Mouse (Mus musculus) liver, embryonic 12.5 days (tissue): Measurements from ENCODE around the gene Krtap5-4. TPM values are rescaled to one million over a fixed set of nuclear protein-coding genes. Genes with fewer than 3 reads are reported as not detected.
"Not testable (repeated sequence)": the region's sequence is repeated elsewhere in the genome, so short reads cannot be mapped to it uniquely, and the experiment has no call there.

Experiments used
- ATAC-seq: fragments of 200-750 bp; cut with Nextera tagmentation; 2 replicates; pipeline ENCODE4 v1.8.0; 2017; ENCODE audit warnings: moderate number of reproducible peaks, mild to moderate bottlenecking, moderate library complexity
- H3K27ac ChIP-seq: fragments of 300-500 bp; sonication (generic); 2 replicates; pipeline ENCODE4 v1.5.1; 2016; ENCODE audit warnings: mild to moderate bottlenecking
- H3K27me3 ChIP-seq: fragments of 300-500 bp; sonication (generic); replicated peaks from 2 replicates; pipeline ENCODE4 v1.6.1; 2016; ENCODE audit warnings: mild to moderate bottlenecking, moderate library complexity
- H3K36me3 ChIP-seq: fragments of 300-500 bp; sonication (generic); 2 replicates; pipeline ENCODE4 v1.6.1; 2016; ENCODE audit warnings: mild to moderate bottlenecking, moderate library complexity
- H3K4me1 ChIP-seq: fragments of 300-500 bp; sonication (generic); 2 replicates; pipeline ENCODE4 v1.6.1; 2016
- H3K4me2 ChIP-seq: fragments of 300-500 bp; sonication (generic); 2 replicates; pipeline ENCODE4 v1.6.1; 2016; ENCODE audit warnings: mild to moderate bottlenecking, moderate library complexity
- H3K4me3 ChIP-seq: fragments of 300-500 bp; sonication (generic); 2 replicates; pipeline ENCODE4 v1.5.1; 2016; ENCODE audit warnings: mild to moderate bottlenecking, moderate library complexity
- H3K9ac ChIP-seq: fragments of 300-500 bp; sonication (generic); 2 replicates; pipeline ENCODE4 v1.6.1; 2016; ENCODE audit warnings: mild to moderate bottlenecking, moderate library complexity
- H3K9me3 ChIP-seq: fragments of 300-500 bp; sonication (generic); replicated peaks from 2 replicates; pipeline ENCODE4 v1.6.1; 2016; ENCODE audit warnings: mild to moderate bottlenecking, moderate library complexity
- WGBS: fragments of 180-500 bp; shearing (Covaris S2); methylation state at CpG from one replicate; pipeline ENCODE4 v1.1.7; 2016; ENCODE audit not compliant: insufficient replicate concordance; 5-methylcytosine and 5-hydroxymethylcytosine counted together
- polyA plus RNA-seq: library from polyadenylated mRNA; unstranded; fragments of >200 nt; fragmentation: Nextera tagmentation; extraction: Ambion mirVana; gene quantifications from 2 replicates; pipeline ENCODE4 v1.2.1, GENCODE M21; 2016

The Krtap5-4 gene
- polyA plus RNA-seq, 1 experiment from 2014 or later: not detected

DNA sequence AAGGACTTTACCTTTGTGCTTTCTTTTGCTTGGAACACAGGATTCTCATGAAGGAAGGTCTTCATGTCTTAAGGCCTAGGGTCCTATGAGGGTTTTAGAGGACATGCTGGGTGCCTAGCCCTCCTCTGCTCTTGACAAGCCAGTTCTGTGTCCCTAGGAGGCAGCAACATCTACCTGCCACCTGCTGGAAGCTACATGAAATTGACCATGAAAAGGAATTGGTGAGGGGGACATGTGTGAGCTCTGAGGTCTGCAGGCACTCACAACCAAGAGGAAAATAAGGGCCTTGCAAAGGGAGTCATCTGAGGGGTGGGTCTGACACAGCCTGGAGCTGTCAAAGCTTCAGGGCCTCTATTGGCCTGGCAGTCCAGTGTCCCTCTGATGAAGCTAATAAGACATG lies 7.9 kb upstream of the Krtap5-4 start:
- Histone ChIP-seq H3K9me3 (no peaks in the 10 kb centered on the region), H3K27ac (no peak overlapping the region), H3K4me1 (no peaks in the 10 kb centered on the region), H3K27me3 (peaks cover 12% of the 10 kb centered on the region; the same call in 1 of the 2 replicates), H3K9ac (no peak overlapping the region), H3K4me3 (no peak overlapping the region), H3K36me3 (no peaks in the 10 kb centered on the region), H3K4me2 (no peak overlapping the region)
- no peak for ATAC-seq

DNA sequence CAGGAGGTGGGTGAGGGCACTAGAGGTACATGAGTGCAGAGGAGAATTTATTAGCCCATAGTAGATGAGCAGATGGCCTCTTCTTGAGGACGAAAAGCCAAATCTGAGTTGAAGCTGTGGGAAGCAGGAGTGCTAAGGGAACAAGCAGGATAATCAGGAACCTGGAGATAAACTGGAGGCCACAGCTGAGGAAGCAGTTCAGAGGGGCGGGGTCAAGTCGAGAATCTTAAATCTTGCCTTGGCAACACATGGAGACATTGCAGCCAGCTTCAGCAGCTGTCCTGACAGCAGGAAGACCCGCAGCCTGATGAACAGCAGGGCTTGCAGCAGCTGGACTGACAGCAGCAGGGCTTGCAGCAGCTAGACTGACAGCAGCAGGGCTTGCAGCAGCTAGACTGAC lies 7.2 kb upstream of the Krtap5-4 start:
- not testable (repeated sequence) for H3K4me2 ChIP-seq, H3K4me1 ChIP-seq, H3K9ac ChIP-seq, H3K4me3 ChIP-seq, ATAC-seq, H3K36me3 ChIP-seq, H3K9me3 ChIP-seq, H3K27ac ChIP-seq
- WGBS: 14% methylated on average over 4 of the region's 4 CpGs
- peaks cover 19% of the 10 kb centered on the region; the same call in 1 of the 2 replicates for H3K27me3 ChIP-seq

DNA sequence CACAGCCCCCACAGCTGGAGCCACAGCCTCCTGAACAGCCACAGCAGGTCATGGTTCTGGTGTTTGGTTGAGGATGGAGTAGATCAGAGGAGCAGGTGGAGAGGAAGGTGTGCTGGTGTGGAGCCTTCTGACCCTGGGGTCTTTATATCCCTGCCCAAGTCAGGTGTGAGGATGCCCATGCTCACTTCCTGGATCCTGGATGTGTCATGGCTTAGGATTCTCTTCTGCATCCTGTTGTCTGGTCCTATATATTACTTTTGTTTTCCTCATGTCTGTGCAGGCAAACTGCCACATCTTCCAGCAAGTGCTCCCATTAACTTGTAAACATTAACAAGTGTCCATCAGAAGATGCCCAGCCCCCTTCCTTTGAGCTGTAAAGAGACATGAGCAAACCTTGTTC lies 6.3 kb upstream of the Krtap5-4 start, which contains the start of gene Krtap5-1:
Krtap5-1 (minus strand) TSS at position 101 of the 400 bp plus-strand sequence.
- ATAC-seq, H3K4me1 ChIP-seq, H3K4me2 ChIP-seq, H3K36me3 ChIP-seq, H3K4me3 ChIP-seq, H3K27ac ChIP-seq, H3K9me3 ChIP-seq, H3K9ac ChIP-seq: not testable (repeated sequence)
- H3K27me3 ChIP-seq: peaks cover 20% of the 10 kb centered on the region; the same call in 1 of the 2 replicates

DNA sequence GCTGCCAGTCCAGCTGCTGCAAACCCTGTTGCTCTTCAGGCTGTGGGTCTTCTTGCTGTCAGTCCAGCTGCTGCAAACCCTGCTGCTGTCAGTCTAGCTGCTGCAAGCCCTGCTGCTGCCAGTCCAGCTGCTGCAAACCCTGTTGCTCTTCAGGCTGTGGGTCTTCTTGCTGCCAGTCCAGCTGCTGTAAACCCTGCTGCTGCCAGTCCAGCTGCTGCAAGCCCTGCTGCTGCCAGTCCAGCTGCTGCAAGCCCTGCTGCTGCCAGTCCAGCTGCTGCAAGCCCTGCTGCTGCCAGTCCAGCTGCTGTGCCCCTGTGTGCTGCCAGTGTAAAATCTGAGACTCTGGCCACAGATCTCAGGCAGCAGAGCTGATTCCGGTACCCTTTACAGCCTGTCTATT lies 580 bp downstream of the Krtap5-4 start:
- 85% methylated on average over 1 of the region's 1 CpGs for WGBS
- H3K9me3 ChIP-seq, H3K4me2 ChIP-seq, H3K4me1 ChIP-seq, H3K4me3 ChIP-seq, H3K27ac ChIP-seq, H3K36me3 ChIP-seq, H3K9ac ChIP-seq, ATAC-seq: not testable (repeated sequence)
- peaks cover 42% of the 10 kb centered on the region; the same call in 1 of the 2 replicates for H3K27me3 ChIP-seq

DNA sequence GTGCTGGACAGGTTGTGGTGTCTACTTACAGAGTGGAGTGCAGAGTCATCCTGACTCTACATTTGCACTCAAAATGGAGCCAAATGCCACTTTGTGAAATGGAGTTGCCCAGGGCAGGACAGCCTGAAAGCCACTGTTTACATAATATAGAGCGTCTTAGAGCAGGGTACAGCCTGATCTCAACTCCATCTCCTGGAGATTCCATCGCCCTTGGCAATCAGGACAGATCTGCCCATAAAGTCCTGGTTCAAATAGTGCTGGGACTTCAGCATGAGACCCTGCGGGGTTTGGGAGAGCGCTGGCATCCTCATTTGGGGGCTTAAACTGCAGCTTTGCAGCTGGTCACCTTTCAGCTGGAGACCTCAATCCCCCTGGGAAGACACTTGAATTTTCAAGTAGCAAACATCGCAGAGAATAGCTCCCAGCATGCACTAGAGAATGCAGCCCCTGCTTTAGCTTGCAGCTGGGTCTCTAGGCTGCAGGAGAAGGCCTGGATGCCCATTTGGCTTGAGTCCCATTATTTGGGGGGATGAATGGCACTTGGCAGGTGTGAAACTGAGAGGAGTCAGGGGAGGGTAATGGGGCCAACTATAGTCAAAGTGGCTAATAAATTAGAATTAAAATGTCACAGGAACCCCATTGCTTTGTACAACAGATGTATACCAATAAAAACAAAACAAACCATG lies 11.4 kb downstream of the Krtap5-4 start:
- 59% methylated on average over 5 of the region's 5 CpGs for WGBS
- ATAC-seq: no peak
- Histone ChIP-seq H3K27me3 (peaks cover 25% of the 10 kb centered on the region), H3K4me3 (no peak overlapping the region), H3K4me2 (no peak overlapping the region), H3K9me3 (no peaks in the 10 kb centered on the region), H3K9ac (no peak overlapping the region), H3K36me3 (no peaks in the 10 kb centered on the region), H3K4me1 (peaks cover 18% of the 10 kb centered on the region), H3K27ac (no peak overlapping the region)

DNA sequence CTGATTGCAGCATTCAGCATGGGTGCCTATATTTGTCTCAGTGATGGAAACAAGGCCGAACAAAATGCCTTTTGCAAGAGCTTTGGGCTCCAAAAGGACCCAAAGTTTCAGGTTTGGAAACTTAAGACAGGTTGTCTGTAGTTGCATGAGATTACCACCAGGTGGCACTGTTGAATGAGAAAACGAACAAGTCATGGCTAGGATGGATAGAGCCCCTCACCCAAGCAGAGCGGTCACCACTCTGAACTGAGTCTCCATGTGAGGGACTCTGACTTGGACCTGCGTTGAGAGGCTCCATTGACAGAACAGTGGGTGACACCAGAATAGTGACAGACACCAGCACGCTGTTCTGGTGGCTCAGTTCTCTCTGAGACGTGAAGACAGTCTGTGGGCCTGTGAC lies 13.2 kb downstream of the Krtap5-4 start:
- H3K9me3 ChIP-seq: no peaks in the 10 kb centered on the region
- peaks cover 27% of the 10 kb centered on the region for H3K27me3 ChIP-seq
- ATAC-seq: no peak; the same call in 1 of the 2 replicates
- no peak overlapping the region for H3K4me2 ChIP-seq
- no peak overlapping the region for H3K27ac ChIP-seq
- H3K4me3 ChIP-seq: no peak overlapping the region
- peaks cover 26% of the 10 kb centered on the region for H3K4me1 ChIP-seq
- 42% methylated on average over 6 of the region's 6 CpGs for WGBS
- H3K36me3 ChIP-seq: no peaks in the 10 kb centered on the region
- no peak overlapping the region for H3K9ac ChIP-seq

DNA sequence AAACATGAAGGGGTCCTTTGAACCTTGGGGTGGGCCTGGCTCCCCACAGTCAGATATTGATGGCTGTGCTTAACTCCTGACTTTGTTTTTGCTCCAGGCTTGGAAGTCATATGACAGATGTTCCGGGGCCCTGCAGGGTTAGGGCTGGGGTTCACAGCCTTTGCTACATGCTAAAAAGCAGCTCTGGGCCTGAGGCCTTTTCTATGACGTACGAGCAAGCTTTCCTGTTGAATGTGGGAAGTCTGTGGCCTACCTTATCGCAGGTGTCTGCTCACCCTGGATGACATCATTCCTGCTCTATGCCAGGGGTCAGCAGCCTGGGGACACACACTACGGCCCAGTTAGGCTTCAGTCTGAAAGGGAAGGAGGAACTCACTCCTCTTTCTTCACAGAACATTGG lies 13.9 kb downstream of the Krtap5-4 start:
- H3K4me1 ChIP-seq: peaks cover 26% of the 10 kb centered on the region
- no peak overlapping the region for H3K4me2 ChIP-seq
- 69% methylated on average over 5 of the region's 5 CpGs for WGBS
- no peak overlapping the region for H3K9ac ChIP-seq
- ATAC-seq: no peak
- no peaks in the 10 kb centered on the region for H3K36me3 ChIP-seq
- H3K27ac ChIP-seq: no peak overlapping the region
- H3K27me3 ChIP-seq: peaks cover 27% of the 10 kb centered on the region
- H3K4me3 ChIP-seq: no peak overlapping the region
- H3K9me3 ChIP-seq: no peaks in the 10 kb centered on the region

DNA sequence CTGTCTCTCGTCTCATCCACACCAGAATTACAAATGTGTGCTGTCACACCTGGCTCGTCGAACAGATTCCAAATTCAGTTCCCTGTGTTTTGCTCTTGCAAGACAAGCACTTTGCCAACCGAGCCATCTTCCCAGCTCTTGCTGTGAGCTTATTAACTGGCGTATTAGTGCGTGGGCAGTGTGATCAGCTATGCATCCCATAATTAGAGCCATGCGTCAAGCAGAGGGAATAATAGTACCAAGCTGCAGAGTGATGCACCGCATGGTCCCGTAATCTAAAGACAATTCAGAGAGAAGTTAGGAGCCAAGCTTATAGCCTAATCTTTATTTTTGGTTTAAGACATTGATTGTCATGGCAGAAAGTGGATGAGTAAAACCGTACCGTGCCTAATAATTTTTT lies 15.8 kb downstream of the Krtap5-4 start:
- no peak for ATAC-seq
- no peak overlapping the region for H3K27ac ChIP-seq

DNA sequence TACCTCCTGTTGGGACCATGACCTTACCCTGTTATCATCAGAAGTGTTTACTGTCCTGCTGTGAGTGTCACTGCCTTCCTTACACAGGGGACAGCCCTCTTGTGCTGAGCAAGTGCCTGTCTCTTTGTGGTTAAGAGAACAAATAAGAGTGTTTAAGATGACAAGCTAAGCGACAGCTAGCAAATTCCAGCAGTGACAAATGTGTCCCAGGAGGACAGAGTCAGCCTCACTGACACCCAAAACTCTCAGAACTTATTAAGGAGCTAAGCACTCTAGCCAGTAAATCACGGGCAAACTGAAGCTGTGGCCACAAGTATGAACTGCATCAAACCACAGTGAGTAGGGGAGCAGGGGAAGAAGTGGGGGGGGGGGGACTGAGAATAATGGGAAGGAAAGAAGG lies 17.6 kb downstream of the Krtap5-4 start:
- Histone ChIP-seq H3K4me1 (peaks cover 26% of the 10 kb centered on the region), H3K4me2 (no peak overlapping the region), H3K4me3 (no peak overlapping the region), H3K36me3 (no peaks in the 10 kb centered on the region), H3K9ac (no peak overlapping the region), H3K9me3 (no peaks in the 10 kb centered on the region), H3K27me3 (peaks cover 12% of the 10 kb centered on the region; the same call in 1 of the 2 replicates), H3K27ac (no peak overlapping the region)
- no peak for ATAC-seq
- WGBS: 29% methylated on average over 2 of the region's 2 CpGs

More for the DNA sequence above, 15.8 kb downstream of the Krtap5-4 start:
- no peak overlapping the region for H3K4me3 ChIP-seq
- H3K27me3 ChIP-seq: peaks cover 20% of the 10 kb centered on the region
- no peak overlapping the region for H3K9ac ChIP-seq
- WGBS: 85% methylated on average over 11 of the region's 11 CpGs
- no peak overlapping the region for H3K4me2 ChIP-seq
- peaks cover 26% of the 10 kb centered on the region for H3K4me1 ChIP-seq
- H3K9me3 ChIP-seq: no peaks in the 10 kb centered on the region
- no peaks in the 10 kb centered on the region for H3K36me3 ChIP-seq

DNA sequence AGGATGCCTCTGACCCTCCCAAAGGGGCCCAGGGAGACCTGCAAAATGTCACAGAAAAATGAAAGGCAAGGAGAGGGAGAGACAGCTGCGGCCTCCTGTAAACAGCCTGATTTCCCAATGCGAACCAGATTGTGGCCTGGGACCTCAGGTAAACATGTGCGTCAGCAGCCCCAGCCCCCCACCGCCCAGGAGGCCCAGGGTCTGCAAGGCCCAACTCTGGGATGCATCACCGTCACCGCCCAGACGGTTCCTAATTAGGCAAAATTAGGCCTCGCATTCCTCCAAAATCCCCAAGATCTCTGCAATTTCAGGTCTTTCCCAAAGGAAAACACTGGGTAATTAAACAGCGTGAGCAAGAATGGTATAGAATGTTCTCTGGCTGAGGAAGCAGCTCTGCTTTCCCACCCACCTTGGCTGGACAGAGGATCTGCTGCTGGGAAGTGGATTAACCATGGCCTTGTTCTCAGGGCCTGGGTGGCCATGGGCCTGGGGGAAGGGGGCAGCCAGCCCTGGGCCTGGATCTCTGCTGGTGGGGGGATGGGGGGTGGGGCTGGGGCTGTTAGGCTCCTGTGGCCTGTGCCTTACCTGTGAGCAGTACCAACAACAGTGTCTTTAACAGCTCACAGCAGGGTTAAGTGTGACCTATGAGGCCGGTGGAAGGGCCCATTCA lies 18.4 kb downstream of the Krtap5-4 start:
- not testable (repeated sequence) for H3K27ac ChIP-seq, H3K9ac ChIP-seq, H3K4me2 ChIP-seq, H3K4me3 ChIP-seq, ATAC-seq, H3K36me3 ChIP-seq, H3K9me3 ChIP-seq
- H3K4me1 ChIP-seq: peaks cover 24% of the 10 kb centered on the region
- H3K27me3 ChIP-seq: peaks cover 12% of the 10 kb centered on the region; the same call in 1 of the 2 replicates
- WGBS: 74% methylated on average over 5 of the region's 10 CpGs

DNA sequence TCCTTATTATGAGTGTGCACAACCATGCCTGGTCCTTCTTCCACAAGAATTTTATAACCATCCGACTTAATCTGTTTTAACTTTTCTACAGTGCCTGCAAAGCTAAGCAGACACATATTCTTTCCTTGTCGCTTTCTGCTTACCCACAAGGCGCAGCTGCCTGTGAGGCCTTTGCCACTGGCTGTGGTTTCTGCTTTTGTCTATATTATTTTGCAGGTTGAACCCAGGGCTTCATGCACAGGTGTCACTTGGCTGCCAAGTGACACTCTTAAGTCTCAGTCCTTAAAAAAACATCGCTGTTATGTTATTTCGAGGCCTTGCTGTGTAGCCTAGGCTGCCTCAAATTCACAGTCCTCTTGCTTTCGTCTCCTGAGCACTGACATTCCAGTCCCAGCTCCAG lies 19.3 kb downstream of the Krtap5-4 start:
- Histone ChIP-seq H3K9ac (no peak overlapping the region), H3K4me1 (peaks cover 15% of the 10 kb centered on the region), H3K4me3 (no peak overlapping the region), H3K27me3 (peaks cover 12% of the 10 kb centered on the region; the same call in 1 of the 2 replicates), H3K27ac (no peak overlapping the region), H3K9me3 (no peaks in the 10 kb centered on the region), H3K36me3 (no peaks in the 10 kb centered on the region), H3K4me2 (no peak overlapping the region)
- no peak for ATAC-seq
- WGBS: 82% methylated on average over 6 of the region's 6 CpGs

DNA sequence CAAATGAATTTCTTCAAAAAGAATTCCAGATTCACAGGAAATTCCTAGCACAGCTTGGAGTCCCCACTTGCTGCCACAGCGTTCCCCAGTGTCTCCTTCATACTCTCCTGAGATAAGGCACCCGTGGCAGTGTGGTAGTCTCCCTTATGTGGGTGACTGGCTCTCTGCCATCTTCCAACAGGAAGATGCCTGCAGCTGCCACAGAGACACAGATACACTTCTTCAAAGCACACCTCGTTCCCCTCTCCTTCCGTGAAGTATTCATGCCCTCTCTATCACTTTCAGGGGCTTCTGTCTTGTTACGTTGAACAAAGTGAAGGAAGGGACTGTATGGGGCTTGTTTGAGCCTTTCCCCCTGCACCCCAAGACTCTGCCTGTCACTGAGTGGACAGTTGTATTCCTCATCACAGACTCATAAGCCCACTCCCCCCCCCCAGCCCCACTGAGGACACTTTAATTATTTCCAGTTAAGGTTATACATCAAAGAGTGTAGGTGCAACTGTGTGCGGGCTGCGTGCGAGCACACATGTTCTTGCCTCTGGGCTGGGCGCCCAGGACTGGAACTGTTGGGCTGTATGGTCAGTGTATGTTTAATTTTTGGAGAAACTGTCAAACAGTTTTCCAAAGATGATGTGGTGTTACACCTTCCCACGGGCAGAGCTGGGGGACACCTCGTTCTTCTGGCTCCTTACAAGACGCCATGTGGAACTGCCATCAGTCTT lies 20.2 kb downstream of the Krtap5-4 start:
- H3K9ac ChIP-seq: no peak overlapping the region
- no peak for ATAC-seq
- H3K4me3 ChIP-seq: no peak overlapping the region
- no peak overlapping the region for H3K4me2 ChIP-seq
- H3K4me1 ChIP-seq: peaks cover 8% of the 10 kb centered on the region; the same call in 1 of the 2 replicates
- no peaks in the 10 kb centered on the region for H3K36me3 ChIP-seq
- H3K27ac ChIP-seq: no peak overlapping the region
- WGBS: 78% methylated on average over 12 of the region's 12 CpGs
- H3K27me3 ChIP-seq: peaks cover 10% of the 10 kb centered on the region; the same call in 1 of the 2 replicates
- H3K9me3 ChIP-seq: no peaks in the 10 kb centered on the region
